Mouse (Mus musculus): ENCODE data around the gene Hypk.

Gene Hypk

GRCm38 (mm10) chr2:121452990-121453389 is at the start of gene Hypk:
TSS of gene Hypk (plus strand) at chr2:121453290.
- H3K36me3 ChIP-seq (ENCODE audit: control insufficient read depth, insufficient read depth, low read length, poor library complexity, severe bottlenecking): peaks cover 5% of the 10 kb centered on the region; the same call in 1 of the 2 replicates
- DNase-seq (ENCODE audit: low read depth, low spot score): no peak
- H3K27me3 ChIP-seq (ENCODE audit: control insufficient read depth, insufficient read depth, low read length, poor library complexity, severe bottlenecking): no peaks in the 10 kb centered on the region

DNA sequence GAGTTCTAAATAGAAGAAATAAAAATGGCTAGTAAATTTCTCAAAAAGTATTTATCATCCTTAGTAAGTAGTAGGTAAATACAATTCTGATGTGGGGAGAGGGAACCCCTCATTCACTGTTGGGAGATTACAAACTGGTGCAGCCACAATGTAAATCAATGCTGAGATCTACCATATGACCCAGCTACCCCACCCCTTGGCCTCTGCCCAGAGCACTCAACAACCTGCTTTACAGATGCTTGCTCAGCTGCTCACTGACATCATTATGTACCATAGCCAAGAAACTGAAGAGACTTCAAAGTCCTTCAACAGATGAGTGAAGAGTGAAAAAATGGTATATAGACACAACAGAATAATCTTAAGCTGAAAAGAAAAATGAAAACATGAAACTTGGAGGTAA is 49.8 kb upstream of the Hypk start:
- H3K36me3 ChIP-seq (ENCODE audit: control insufficient read depth, insufficient read depth, low read length, poor library complexity, severe bottlenecking): no peaks in the 10 kb centered on the region
- no peak for DNase-seq (ENCODE audit: low read depth, low spot score)

DNA sequence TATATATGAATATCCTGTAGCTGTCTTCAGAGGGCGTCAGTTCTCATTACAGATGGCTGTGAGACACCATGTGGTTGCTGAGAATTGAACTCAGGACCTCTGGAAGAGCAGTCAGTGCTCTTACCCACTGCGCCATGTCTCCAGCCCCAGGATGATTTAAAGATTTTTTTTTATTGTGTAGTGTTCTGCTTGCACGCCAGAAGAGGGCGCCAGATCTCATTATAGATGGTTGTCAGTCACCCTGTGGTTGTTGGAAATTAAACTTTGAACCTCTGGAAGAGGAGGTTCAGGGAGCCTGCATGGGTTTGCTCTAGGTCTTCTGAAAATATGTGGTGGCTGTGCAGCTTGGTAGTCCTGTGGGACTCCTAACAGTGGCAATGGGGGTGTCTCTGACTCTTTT is 44.9 kb upstream of the Hypk start:
- Histone ChIP-seq H3K36me3 (ENCODE audit: control insufficient read depth, insufficient read depth, low read length, poor library complexity, severe bottlenecking) (no peaks in the 10 kb centered on the region), H3K27me3 (ENCODE audit: control insufficient read depth, insufficient read depth, low read length, poor library complexity, severe bottlenecking) (no peaks in the 10 kb centered on the region)
- peak; percentile 81 for DNase-seq (ENCODE audit: low read depth, low spot score)

More for the DNA sequence above, 49.8 kb upstream of the Hypk start:
- H3K27me3 ChIP-seq (ENCODE audit: control insufficient read depth, insufficient read depth, low read length, poor library complexity, severe bottlenecking): no peaks in the 10 kb centered on the region

DNA sequence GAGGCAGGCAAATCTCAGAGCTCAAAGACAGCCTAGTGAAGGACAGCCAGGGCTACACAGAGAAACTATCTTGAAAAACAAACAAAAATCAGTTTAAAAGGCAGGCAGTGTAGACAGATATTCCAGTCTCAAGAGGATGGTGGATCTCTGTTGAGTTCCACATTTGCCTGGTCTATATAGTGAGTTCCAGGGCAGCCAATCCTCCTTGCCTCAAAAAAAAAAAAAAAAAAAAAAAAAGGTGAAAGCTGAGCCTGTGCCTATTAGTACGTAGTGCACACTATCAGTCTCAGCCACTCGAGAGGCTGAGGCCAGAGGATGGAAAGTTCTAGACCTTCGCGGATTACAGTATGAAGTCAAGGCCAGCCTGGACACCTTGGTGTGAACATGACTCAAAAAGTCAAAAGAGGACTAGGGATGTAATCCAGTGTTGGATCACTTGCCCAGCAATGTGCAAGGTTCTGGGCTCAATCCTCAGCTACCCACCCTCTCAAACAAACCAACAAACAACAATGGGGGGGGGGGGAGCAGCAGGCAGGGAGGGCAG is 40.2 kb upstream of the Hypk start:
- no peak for DNase-seq (ENCODE audit: low read depth, low spot score)
- H3K36me3 ChIP-seq (ENCODE audit: control insufficient read depth, insufficient read depth, low read length, poor library complexity, severe bottlenecking): 0 out of 2 replicates have a peak, but pooled peaks cover 2% of the 10 kb centered on the region
- no peaks in the 10 kb centered on the region for H3K27me3 ChIP-seq (ENCODE audit: control insufficient read depth, insufficient read depth, low read length, poor library complexity, severe bottlenecking)

DNA sequence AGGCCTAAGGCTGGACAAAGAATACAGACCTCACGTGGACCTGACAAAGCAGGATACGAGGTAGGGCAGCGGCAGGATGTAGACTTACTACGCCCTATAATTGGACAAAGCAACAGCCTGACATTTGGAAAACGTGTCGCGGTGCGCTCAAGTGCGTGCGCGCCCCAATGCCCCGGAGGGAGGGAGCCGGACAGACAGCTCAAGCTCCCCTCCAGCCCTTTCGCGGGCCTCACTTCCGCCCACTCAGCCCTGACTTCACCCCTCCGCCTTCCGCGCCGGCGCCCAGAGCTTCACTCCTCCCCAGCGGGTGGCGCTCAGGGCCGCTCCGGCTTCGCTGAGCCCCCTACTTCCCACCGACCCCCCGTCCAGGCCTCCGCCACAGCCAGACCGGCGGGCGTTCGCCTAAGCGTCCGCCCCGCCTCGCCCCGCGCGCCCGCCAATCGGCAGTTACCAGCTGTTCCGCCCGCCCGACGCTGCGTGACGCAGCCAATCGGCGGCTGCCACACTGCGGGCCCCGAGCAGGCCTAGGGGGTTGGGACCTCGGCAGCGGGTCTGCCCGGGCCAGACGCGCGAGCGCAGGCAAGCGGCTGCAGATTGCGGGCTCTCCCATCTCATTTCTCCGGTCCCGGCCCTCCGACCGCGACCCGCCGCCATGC is 39.6 kb upstream of the Hypk start, which contains the start of the genes Pdia3 and Catsper2:
Gene Pdia3, plus strand, starts transcription at position 389 of the 656 bp plus-strand sequence.
Gene Catsper2, minus strand, starts transcription at position 406 of the 656 bp plus-strand sequence.
- H3K36me3 ChIP-seq (ENCODE audit: control insufficient read depth, insufficient read depth, low read length, poor library complexity, severe bottlenecking): 0 out of 2 replicates have a peak, but pooled peaks cover 2% of the 10 kb centered on the region
- H3K27me3 ChIP-seq (ENCODE audit: control insufficient read depth, insufficient read depth, low read length, poor library complexity, severe bottlenecking): no peaks in the 10 kb centered on the region
- DNase-seq (ENCODE audit: low read depth, low spot score): peak; percentile 93

DNA sequence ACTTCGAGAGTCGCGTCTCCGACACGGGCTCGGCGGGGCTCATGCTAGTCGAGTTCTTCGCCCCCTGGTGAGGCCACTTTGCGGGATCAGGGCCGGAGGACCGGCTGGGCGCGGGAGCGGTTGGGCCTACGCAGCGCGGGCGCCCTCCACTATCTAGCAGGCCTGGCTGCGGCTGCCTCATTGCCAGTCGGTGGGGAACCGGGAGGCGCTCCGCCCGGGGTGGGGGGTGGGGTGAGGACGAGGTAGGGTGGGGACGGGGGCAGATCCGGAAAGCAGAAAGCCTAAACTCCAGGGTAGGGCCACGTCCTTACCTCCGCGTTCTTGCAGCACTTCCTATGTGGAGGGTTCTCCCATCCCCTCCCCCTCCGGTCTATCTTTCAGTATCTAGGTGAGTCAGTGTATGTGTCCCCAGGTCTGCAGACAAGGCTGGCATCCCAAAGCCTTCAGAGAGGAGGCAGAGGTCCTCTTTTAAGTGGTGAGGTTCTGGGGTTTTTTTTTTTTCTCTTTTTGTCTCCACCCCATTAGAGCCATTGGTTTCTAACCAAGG is 38.9 kb upstream of the Hypk start:
- Histone ChIP-seq H3K27me3 (ENCODE audit: control insufficient read depth, insufficient read depth, low read length, poor library complexity, severe bottlenecking) (no peaks in the 10 kb centered on the region), H3K36me3 (ENCODE audit: control insufficient read depth, insufficient read depth, low read length, poor library complexity, severe bottlenecking) (0 out of 2 replicates have a peak, but pooled peaks cover 4% of the 10 kb centered on the region)
- peak; percentile 57 for DNase-seq (ENCODE audit: low read depth, low spot score)

GRCm38 (mm10) chr2:121415103-121415502 is 38.0 kb upstream of the Hypk start:
- Histone ChIP-seq H3K27me3 (ENCODE audit: control insufficient read depth, insufficient read depth, low read length, poor library complexity, severe bottlenecking) (no peaks in the 10 kb centered on the region), H3K36me3 (ENCODE audit: control insufficient read depth, insufficient read depth, low read length, poor library complexity, severe bottlenecking) (0 out of 2 replicates have a peak, but pooled peaks cover 4% of the 10 kb centered on the region)
- no peak for DNase-seq (ENCODE audit: low read depth, low spot score)

DNA sequence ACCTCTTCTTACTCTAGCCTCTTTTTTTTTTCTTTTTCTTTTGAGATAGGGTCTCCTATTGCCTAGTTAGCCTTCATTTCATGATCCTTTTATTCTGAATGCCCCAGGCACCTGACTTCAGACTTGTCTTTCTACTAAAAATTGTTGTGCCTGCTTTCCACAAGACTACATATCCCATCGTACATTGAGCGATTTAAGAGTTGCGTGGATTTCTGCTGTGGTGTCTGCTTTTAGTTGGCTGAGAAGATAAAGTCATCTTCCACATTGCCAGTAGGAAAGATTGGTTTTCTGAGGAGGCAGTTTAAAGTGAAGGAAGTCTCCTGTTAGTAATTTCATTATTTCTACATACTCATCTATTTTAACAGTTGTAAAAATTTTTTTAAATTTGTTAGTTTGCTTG is 37.5 kb upstream of the Hypk start:
- no peaks in the 10 kb centered on the region for H3K27me3 ChIP-seq (ENCODE audit: control insufficient read depth, insufficient read depth, low read length, poor library complexity, severe bottlenecking)
- no peak for DNase-seq (ENCODE audit: low read depth, low spot score)
- 0 out of 2 replicates have a peak, but pooled peaks cover 4% of the 10 kb centered on the region for H3K36me3 ChIP-seq (ENCODE audit: control insufficient read depth, insufficient read depth, low read length, poor library complexity, severe bottlenecking)

DNA sequence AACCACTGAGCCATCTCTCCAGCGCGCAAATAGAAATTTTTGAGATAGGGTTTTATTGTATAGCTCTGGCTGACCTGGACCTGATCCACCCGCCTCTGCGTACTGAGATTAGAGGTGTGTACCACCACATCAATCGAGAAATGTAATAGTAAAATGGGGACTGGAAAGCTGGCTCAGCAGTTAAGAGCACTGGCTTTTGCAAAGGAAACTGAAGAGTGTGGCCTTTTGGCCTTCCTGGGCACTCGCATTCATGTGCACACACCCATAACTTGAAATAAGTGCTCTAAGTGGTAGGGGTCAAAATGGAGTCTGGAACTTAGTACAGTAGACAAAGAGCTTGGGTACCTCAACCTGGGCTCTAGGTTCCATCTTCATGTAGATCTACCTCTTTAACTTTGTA is 36.7 kb upstream of the Hypk start:
- Histone ChIP-seq H3K27me3 (ENCODE audit: control insufficient read depth, insufficient read depth, low read length, poor library complexity, severe bottlenecking) (no peaks in the 10 kb centered on the region), H3K36me3 (ENCODE audit: control insufficient read depth, insufficient read depth, low read length, poor library complexity, severe bottlenecking) (0 out of 2 replicates have a peak, but pooled peaks cover 4% of the 10 kb centered on the region)
- no peak for DNase-seq (ENCODE audit: low read depth, low spot score)

DNA sequence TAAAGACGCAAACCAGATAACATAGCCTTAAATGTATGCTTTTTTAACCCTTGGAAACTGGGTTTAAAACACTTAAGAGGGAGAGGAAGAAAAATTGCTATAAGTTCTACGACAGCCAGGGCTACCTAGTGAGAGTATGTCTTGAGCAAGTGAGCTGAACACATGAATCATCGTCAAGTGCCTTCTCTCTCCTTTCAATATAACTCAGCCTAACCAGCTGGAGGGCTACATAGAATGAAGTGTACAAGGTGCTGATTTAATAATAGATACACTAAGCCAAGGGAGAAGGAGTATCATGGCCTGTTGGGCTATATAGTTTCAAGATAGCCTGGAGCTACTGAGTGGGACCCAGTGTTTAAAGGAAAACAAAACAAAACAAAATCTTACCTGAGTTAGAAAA is 34.6 kb upstream of the Hypk start:
- DNase-seq (ENCODE audit: low read depth, low spot score): no peak
- H3K36me3 ChIP-seq (ENCODE audit: control insufficient read depth, insufficient read depth, low read length, poor library complexity, severe bottlenecking): peaks cover 6% of the 10 kb centered on the region; the same call in 1 of the 2 replicates

DNA sequence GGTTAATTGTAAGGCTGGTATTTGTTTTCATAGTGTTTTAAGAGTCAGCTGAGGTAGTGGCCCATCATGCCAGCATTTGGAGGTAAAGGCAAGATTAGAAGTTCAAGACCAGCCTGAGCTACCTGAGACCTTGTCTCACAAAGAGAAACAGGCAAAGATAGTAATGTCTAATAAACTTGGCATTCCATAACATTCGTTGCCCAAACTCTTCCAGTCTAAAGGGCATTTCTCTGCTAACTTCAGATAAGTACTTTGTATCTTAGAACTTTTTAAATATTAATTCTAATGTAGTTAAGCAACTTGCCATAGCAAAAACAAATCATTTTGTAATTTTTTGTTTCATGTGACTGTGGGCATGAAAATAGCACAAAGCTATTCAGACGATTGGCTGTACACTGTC is 29.9 kb upstream of the Hypk start:
- DNase-seq (ENCODE audit: low read depth, low spot score): no peak
- Histone ChIP-seq H3K36me3 (ENCODE audit: control insufficient read depth, insufficient read depth, low read length, poor library complexity, severe bottlenecking) (peaks cover 6% of the 10 kb centered on the region; the same call in 1 of the 2 replicates), H3K27me3 (ENCODE audit: control insufficient read depth, insufficient read depth, low read length, poor library complexity, severe bottlenecking) (no peaks in the 10 kb centered on the region)

More for the DNA sequence above, 34.6 kb upstream of the Hypk start:
- H3K27me3 ChIP-seq (ENCODE audit: control insufficient read depth, insufficient read depth, low read length, poor library complexity, severe bottlenecking): no peaks in the 10 kb centered on the region

DNA sequence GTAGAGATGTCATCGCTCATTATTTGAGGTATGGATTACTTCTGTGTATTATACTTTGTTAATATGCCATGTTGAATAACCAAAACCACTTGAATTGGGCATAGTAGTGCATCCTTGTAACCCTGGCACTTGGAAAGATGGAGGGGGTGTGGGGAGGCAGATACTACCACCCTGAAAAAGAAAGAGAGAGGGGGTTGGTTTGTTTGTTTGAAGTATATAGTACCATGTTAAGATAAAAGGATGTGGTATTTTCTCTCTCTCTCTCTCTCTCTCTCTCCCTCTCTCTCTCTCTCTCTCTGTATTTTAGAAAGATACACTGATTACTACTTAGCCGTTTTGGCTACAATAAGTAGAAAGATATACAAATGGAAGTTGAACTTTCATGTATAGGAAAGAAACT is 27.2 kb upstream of the Hypk start:
- no peak for DNase-seq (ENCODE audit: low read depth, low spot score)
- Histone ChIP-seq H3K36me3 (ENCODE audit: control insufficient read depth, insufficient read depth, low read length, poor library complexity, severe bottlenecking) (peaks cover 13% of the 10 kb centered on the region), H3K27me3 (ENCODE audit: control insufficient read depth, insufficient read depth, low read length, poor library complexity, severe bottlenecking) (no peaks in the 10 kb centered on the region)

DNA sequence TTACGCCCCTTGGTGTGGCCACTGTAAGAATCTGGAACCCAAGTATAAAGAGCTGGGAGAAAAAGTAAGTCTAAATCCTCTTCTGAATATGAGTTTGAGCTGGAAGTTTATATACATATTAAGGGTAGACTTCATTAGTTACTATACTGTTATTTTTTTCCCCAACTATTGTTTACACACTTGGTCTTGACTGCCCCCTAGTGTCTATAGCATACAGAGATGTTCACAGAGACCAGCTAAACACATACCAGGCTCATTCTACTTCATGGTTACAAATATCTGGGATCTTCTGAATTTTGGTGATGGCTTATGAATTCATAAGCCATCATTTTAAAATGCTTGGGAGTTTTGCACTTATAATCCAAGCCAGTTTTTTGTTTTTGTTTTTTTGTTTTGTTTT is 18.2 kb upstream of the Hypk start:
- Histone ChIP-seq H3K27me3 (ENCODE audit: control insufficient read depth, insufficient read depth, low read length, poor library complexity, severe bottlenecking) (no peaks in the 10 kb centered on the region), H3K36me3 (ENCODE audit: control insufficient read depth, insufficient read depth, low read length, poor library complexity, severe bottlenecking) (peaks cover 25% of the 10 kb centered on the region)
- DNase-seq (ENCODE audit: low read depth, low spot score): peak; percentile 78

GRCm38 (mm10) chr2:121439746-121440145 is 13.3 kb upstream of the Hypk start:
- Histone ChIP-seq H3K36me3 (ENCODE audit: control insufficient read depth, insufficient read depth, low read length, poor library complexity, severe bottlenecking) (peaks cover 14% of the 10 kb centered on the region), H3K27me3 (ENCODE audit: control insufficient read depth, insufficient read depth, low read length, poor library complexity, severe bottlenecking) (no peaks in the 10 kb centered on the region)
- no peak for DNase-seq (ENCODE audit: low read depth, low spot score)

Measured in splenic B cell, adult 2 months (primary cell).